7 mouse cellular contexts compared by ENCODE assay signal in the genomic region with DNA sequence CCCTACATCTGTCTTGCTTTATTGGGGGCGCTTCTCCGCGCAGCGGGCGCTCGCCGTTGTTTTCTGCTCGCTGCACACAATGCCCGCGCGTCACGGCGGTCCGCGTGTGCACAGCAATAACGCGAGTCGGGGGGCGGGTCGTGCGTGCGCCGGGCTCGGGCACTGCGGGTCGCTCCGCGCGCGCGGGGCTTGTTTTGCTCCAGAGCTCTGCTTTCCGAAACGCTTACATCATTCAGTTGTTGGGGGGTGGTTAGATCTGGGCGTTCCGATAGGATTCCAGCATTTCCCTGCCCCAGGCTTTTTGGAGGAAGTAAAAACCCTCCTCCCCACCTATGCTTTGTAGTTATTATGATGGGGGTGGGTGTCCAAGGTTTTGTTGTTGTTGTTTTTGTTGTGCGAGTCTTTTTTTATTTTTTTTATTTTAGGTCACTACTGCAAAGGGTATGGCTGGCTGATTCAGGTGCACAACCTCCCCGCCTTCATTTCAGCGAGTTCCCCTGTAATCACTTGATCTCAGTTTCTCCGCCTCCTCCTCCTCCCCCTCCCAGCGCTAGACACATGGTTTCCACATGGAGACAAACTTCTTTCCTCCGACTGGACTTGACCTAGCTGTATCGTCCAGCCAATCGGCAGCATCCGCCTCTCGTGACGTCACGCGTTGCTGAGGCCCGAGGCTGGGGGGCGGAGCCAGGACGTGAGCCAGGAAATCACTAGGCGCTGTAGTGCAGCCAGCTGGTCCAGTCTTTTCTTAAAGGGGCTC. TPM values are rescaled to one million over a fixed set of nuclear protein-coding genes. Genes with fewer than 3 reads are reported as not detected.
DNase-seq lines count a peak whose midpoint lies in the region; ATAC-seq lines count a peak whose summit lies in the region.

No protein-coding gene starts in this region.

- peak overlapping the region; percentile 66 for H3K4me3 ChIP-seq in embryonic facial prominence, embryonic 12.5 days
- H3K4me3 ChIP-seq in limb, embryonic 11.5 days (ENCODE audit: low read depth, low read length) = peak overlapping the region; percentile 79
- peak overlapping the region; percentile 80 for H3K4me3 ChIP-seq in midbrain, embryonic 14.5 days (replicated peaks; ENCODE audit: low read depth, low read length)

- peak; percentile 77 for ATAC-seq in embryonic facial prominence, embryonic 12.5 days (ENCODE audit: insufficient number of reproducible peaks, insufficient read depth, low FRiP score, low TSS enrichment)
- ATAC-seq in limb, embryonic 11.5 days (ENCODE audit: insufficient number of reproducible peaks, low FRiP score, low TSS enrichment, low read depth) = peak; percentile 85
- ATAC-seq in midbrain, embryonic 14.5 days (ENCODE audit: low FRiP score, low TSS enrichment) = peak; percentile 87

- no peaks in the 10 kb centered on the region for H3K9me3 ChIP-seq in embryonic facial prominence, embryonic 12.5 days
- H3K9me3 ChIP-seq in limb, embryonic 11.5 days (ENCODE audit: control insufficient read depth, low read length) = no peaks in the 10 kb centered on the region
- no peaks in the 10 kb centered on the region for H3K9me3 ChIP-seq in midbrain, embryonic 14.5 days (ENCODE audit: control insufficient read depth, low read length)

- H3K4me1 ChIP-seq in embryonic facial prominence, embryonic 12.5 days = peaks cover 31% of the 10 kb centered on the region
- peaks cover 13% of the 10 kb centered on the region for H3K4me1 ChIP-seq in limb, embryonic 11.5 days (ENCODE audit: control insufficient read depth, insufficient read depth, low read length)
- peaks cover 8% of the 10 kb centered on the region for H3K4me1 ChIP-seq in midbrain, embryonic 14.5 days (ENCODE audit: control insufficient read depth, insufficient read depth, low read length)

- H3K4me2 ChIP-seq in embryonic facial prominence, embryonic 12.5 days (replicated peaks) = peak overlapping the region; percentile 94
- H3K4me2 ChIP-seq in limb, embryonic 11.5 days (ENCODE audit: low read depth, severe bottlenecking) = peak overlapping the region; percentile 95
- H3K4me2 ChIP-seq in midbrain, embryonic 14.5 days (ENCODE audit: low read length) = peak overlapping the region; percentile 87

- H3K36me3 ChIP-seq in embryonic facial prominence, embryonic 12.5 days = no peaks in the 10 kb centered on the region
- no peaks in the 10 kb centered on the region for H3K36me3 ChIP-seq in limb, embryonic 11.5 days (ENCODE audit: control insufficient read depth, insufficient read depth, low read length)
- H3K36me3 ChIP-seq in midbrain, embryonic 14.5 days (ENCODE audit: control insufficient read depth, insufficient read depth, low read length) = no peaks in the 10 kb centered on the region

- under 1% methylated on average over 52 of the region's 52 CpGs for WGBS in embryonic facial prominence, embryonic 12.5 days
- WGBS in limb, embryonic 11.5 days = under 1% methylated on average over 52 of the region's 52 CpGs
- WGBS in midbrain, embryonic 14.5 days = 1% methylated on average over 52 of the region's 52 CpGs

- peak overlapping the region; percentile 91 for H3K9ac ChIP-seq in embryonic facial prominence, embryonic 12.5 days
- peak overlapping the region; percentile 88 for H3K9ac ChIP-seq in limb, embryonic 11.5 days (ENCODE audit: low read length)
- peak overlapping the region; percentile 83 for H3K9ac ChIP-seq in midbrain, embryonic 14.5 days (replicated peaks; ENCODE audit: low read length)

- DNase-seq in adrenal gland, postnatal 25 days = peak; percentile 99
- peak; percentile 100 for DNase-seq in heart, adult 11 months
- DNase-seq in kidney, adult 18-20 months = peak; percentile 100
- DNase-seq in limb, embryonic 11.5 days (ENCODE audit: low spot score) = peak; percentile 100
- DNase-seq in midbrain, embryonic 14.5 days = peak; percentile 99
- DNase-seq in spleen, adult 18-20 months = peak; percentile 96 to 99

- H3K27me3 ChIP-seq in embryonic facial prominence, embryonic 12.5 days = no peaks in the 10 kb centered on the region
- H3K27me3 ChIP-seq in limb, embryonic 11.5 days (ENCODE audit: control insufficient read depth, insufficient read depth, low read length) = no peaks in the 10 kb centered on the region
- H3K27me3 ChIP-seq in midbrain, embryonic 14.5 days (ENCODE audit: control insufficient read depth, insufficient read depth, low read length) = no peaks in the 10 kb centered on the region

- peak overlapping the region; percentile 94 for H3K27ac ChIP-seq in embryonic facial prominence, embryonic 12.5 days
- peak overlapping the region; percentile 92 for H3K27ac ChIP-seq in limb, embryonic 11.5 days (replicated peaks; ENCODE audit: low read depth, low read length)
- H3K27ac ChIP-seq in midbrain, embryonic 14.5 days (replicated peaks; ENCODE audit: low read depth, low read length) = peak overlapping the region; percentile 95

RNA-seq across cellular contexts. Expression of gene Mxi1, which starts 3.5 kb away (rescaled TPM):
- total RNA-seq in adrenal gland, postnatal 25 days (2021) = 33.6 and 40.2 TPM in 2 replicates
- 44.8 and 44.9 TPM in 2 replicates for polyA plus RNA-seq in embryonic facial prominence, embryonic 12.5 days (2016; fragmentation: Nextera tagmentation; extraction: Ambion mirVana)
- 41.5 and 41.6 TPM in 2 replicates for polyA plus RNA-seq in limb, embryonic 11.5 days (2014; fragmentation: Nextera tagmentation; extraction: Ambion mirVana)
- polyA plus RNA-seq in midbrain, embryonic 14.5 days (2014; fragmentation: Nextera tagmentation; extraction: Ambion mirVana) = 51.0 and 59.3 TPM in 2 replicates

RNA-seq across cellular contexts. Expression of gene Gm10197, which starts 57.7 kb away (rescaled TPM):
- total RNA-seq in adrenal gland, postnatal 25 days (2021) = not detected in 2 replicates
- not detected in 2 replicates for polyA plus RNA-seq in embryonic facial prominence, embryonic 12.5 days (2016; fragmentation: Nextera tagmentation; extraction: Ambion mirVana)
- not detected in 2 replicates for polyA plus RNA-seq in limb, embryonic 11.5 days (2014; fragmentation: Nextera tagmentation; extraction: Ambion mirVana)
- 4.4 TPM in 1 of 2 replicates, not detected in the other for polyA plus RNA-seq in midbrain, embryonic 14.5 days (2014; fragmentation: Nextera tagmentation; extraction: Ambion mirVana)

Comparison
In these comparisons a context has a peak if more than half of its experiments do, and no peak if none do; other contexts are left out.
1. Peak in every context shown above with its lines: DNase-seq, ATAC-seq, H3K4me3 ChIP-seq and H3K27ac ChIP-seq.